Mouse (Mus musculus) megakaryocyte, embryonic 14.5 days (primary cell): Measurements from ENCODE around the gene Ddx4.

ENCODE experiments used
- FLI1 ChIP-seq: IDR thresholded peaks from 2 replicates; pipeline ENCODE4 v1.6.1; 2012; ENCODE audit warnings: low read length, inconsistent platforms, mixed read lengths
- GATA1 ChIP-seq: IDR thresholded peaks from 3 replicates; pipeline ENCODE4 v1.6.1; 2012; ENCODE audit warnings: mixed read lengths, low read length, inconsistent platforms, borderline replicate concordance

- TF ChIP-seq GATA1, result no peak
- TF ChIP-seq FLI1, result no peak
Observed at GRCm38 (mm10) chr13:112602607-112603006, 49.7 kb downstream of the Ddx4 start.
